Mouse (Mus musculus): ENCODE data around the gene Gnb3. TPM values are rescaled to one million over a fixed set of nuclear protein-coding genes. Genes with fewer than 3 reads are reported as not detected.
"Not testable (repeated sequence)": the region's sequence is repeated elsewhere in the genome, so short reads cannot be mapped to it uniquely, and the experiment has no call there.

Gnb3 gene
- total RNA-seq, 2 experiments from 2014 or later = 13.6 to 14.3 TPM

- DNase-seq (ENCODE audit: low spot score in 2 of 2) = no peak
Measured at GRCm38 (mm10) chr6:124858561-124859318, 18.7 kb upstream of the Gnb3 start.

GRCm38 (mm10) chr6:124857840-124858530, 17.9 kb upstream of the Gnb3 start:
- no peak for DNase-seq (ENCODE audit: low spot score in 2 of 2)

- peak; percentile 82 to 85 for DNase-seq (ENCODE audit: low spot score in 2 of 2)
Measured at GRCm38 (mm10) chr6:124856916-124857839, 17.1 kb upstream of the Gnb3 start, which contains the start of gene P3h3. Gene P3h3 (minus strand): TSS chr6:124857752.

DNA sequence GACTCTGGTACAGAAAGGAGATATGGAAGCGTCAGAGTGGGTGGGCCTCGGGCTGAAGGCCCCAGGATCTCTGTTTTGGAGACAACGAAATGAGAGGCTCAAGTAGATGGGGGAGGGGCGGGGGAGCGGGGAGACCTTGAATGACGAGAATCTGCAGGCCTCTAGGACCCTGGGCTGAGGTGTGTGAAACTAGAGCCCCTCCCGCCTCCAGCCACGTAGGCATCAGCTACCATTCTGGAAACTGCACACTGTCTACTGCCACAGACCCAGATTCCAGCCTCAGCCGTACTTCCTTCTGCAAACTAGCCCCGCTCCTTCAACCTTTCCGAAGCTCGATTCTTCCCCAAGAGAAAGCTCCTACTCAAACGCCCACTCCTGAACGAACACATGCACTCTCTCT, 16.2 kb upstream of the Gnb3 start:
- DNase-seq (ENCODE audit: low spot score in 2 of 2) = no peak

DNA sequence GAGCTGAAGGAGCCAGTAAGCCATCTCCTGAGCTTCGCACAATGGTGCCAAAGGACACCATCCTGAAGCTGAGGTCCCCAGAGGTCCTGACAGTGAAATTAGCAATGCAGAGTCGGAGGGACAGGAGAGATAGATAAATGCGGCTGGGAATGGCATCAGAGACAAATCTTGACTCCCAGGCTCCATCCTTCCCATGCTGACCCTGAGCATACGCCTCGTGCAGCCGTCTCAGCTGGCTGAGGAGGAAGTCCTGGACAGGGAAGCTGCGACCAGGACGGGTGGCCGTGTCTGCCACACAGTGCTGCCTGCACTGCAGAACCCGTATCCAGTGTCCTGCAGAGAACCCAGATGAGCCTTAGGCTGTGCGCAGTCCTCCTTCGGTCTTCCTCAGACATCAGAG, 14.6 kb upstream of the Gnb3 start:
- no peak for DNase-seq (ENCODE audit: low spot score in 2 of 2)

GRCm38 (mm10) chr6:124850535-124850934, 10.5 kb upstream of the Gnb3 start:
- DNase-seq (ENCODE audit: low spot score in 2 of 2) = no peak

GRCm38 (mm10) chr6:124847305-124847704, 7.2 kb upstream of the Gnb3 start:
- DNase-seq (ENCODE audit: low spot score in 2 of 2) = peak; percentile 90 to 91

- DNase-seq (ENCODE audit: low spot score in 2 of 2) = peak in 1 of 2 experiments; percentile 47
Measured at GRCm38 (mm10) chr6:124839805-124840204, 270 bp downstream of the Gnb3 start.

- no peak for DNase-seq (ENCODE audit: low spot score in 2 of 2)
Measured at GRCm38 (mm10) chr6:124836411-124836810, 3.7 kb downstream of the Gnb3 start.

DNA sequence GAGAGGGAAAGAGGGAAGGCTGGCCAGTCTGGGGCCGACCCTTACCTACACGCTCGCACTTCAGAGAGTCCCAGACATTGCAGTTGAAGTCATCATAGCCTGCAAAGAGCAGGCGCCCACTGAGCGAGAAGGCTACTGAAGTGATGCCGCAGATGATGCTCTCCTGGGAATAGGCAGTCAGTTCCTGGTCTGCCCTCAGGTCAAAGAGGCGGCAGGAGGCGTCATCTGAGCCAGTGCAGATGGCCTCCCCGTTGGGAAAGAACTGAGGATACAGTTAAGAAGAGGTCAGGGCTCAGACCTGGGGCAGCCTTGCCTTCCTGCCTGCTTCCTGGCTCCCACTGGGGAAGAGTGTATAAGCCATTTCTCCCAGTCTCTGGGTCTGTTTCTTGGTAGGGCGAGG, 4.5 kb downstream of the Gnb3 start:
- DNase-seq (ENCODE audit: low spot score in 2 of 2) = no peak

GRCm38 (mm10) chr6:124834512-124835081, 5.5 kb downstream of the Gnb3 start:
- DNase-seq (ENCODE audit: low spot score in 2 of 2) = no peak

- no peak for DNase-seq (ENCODE audit: low spot score in 2 of 2)
Measured at GRCm38 (mm10) chr6:124831649-124832048, 8.4 kb downstream of the Gnb3 start.

- DNase-seq (ENCODE audit: low spot score in 2 of 2) = not testable (repeated sequence)
Measured at GRCm38 (mm10) chr6:124831199-124831598, 8.9 kb downstream of the Gnb3 start.

DNA sequence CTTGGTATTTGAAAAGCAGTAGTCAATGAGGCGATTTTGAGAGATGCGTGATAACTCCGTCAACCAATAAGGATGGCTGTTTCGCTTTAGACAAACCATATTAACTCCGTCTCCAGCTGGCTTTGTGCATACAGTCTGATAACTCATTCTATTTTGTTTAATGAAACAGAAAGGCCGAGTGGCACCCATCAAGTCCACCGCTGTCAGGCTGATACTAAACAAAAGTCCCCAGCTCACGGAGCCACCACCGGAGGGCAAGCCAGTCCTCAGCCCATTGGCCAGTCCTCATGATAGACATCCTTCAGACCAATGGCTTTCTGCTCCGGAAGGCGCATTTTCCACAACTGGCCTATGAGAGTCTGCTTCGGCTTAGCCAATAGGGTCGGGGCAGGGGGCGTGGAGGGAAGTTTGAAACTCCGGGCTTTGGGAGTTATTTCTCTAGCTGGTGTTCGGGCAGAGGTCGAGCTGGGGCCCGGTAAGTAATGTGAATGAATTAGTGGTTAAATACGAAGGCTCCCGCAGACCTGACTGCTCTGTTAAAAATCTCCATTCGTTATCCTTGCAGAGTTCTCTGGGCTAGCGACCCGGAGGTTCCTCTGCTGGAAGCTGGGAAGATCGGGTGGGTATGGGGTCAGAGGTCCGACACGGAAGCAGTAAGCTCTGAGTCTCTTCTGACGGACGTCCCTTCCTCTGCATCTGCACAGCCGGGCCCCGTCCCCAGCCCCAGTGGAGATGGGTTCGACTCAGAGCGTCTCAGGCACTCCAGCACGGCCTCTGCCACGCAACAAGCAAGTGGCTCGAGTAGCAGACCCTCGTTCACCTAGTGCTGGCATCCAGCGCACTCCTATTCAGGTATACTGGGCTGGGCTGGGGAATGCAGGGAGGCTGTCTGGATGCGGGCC, 10.0 kb downstream of the Gnb3 start:
- DNase-seq (ENCODE audit: low spot score in 2 of 2) = peak; percentile 70 to 90

DNA sequence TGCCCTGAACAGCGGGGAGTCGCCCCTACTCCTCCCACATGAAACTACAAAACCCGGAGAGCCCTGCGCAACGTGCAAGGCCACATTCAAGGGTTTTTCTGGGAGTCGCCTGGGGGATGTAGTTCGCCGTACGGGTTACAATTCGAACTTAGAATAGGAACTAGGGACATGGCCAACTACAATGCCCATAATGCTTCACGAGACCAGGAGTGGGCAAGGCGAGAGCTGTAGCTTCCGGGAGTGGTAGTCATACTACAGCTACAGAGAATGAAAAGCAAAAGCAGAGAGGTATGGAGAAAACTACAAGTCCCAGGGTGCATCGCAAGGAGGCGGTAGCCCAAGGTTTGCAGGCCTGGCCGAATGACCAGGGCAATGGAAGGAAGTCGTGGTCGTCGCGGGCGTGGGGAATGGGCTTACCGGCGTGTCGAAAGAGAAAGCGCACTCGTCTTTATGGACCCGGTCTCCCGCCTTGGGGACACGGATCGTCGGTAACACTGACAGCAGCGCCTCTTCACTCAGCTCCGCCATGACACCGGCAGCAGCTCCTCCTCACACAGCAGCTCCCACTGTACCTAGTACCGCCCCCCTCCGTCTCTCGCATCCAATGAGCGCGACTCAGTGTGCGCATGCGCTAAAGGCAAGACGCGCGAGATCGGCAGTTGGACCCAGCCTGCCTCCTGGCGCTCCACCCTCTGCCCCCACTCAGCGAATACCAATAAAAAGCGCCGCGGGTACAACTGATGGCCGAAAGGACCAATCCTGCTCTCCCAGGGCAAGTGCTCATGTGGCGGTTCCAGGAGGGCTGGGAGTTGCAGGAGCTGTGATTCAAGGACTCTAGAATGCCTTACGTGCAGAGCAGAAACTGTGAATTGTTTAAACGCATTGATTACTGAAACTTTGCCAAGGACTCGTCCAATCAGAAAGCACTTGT, 10.9 kb downstream of the Gnb3 start, which contains the start of the genes Usp5 and Cdca3:
Usp5 (minus strand) TSS at position 617 of the 931 bp plus-strand sequence.
Cdca3 (plus strand) TSS at position 680 of the 931 bp plus-strand sequence.
- DNase-seq (ENCODE audit: low spot score in 2 of 2) = peak; percentile 91 to 98

- DNase-seq (ENCODE audit: low spot score in 2 of 2) = no peak
Measured at GRCm38 (mm10) chr6:124828101-124828592, 11.9 kb downstream of the Gnb3 start.

- DNase-seq (ENCODE audit: low spot score in 2 of 2) = no peak
Measured at GRCm38 (mm10) chr6:124822049-124822448, 18.0 kb downstream of the Gnb3 start.

DNA sequence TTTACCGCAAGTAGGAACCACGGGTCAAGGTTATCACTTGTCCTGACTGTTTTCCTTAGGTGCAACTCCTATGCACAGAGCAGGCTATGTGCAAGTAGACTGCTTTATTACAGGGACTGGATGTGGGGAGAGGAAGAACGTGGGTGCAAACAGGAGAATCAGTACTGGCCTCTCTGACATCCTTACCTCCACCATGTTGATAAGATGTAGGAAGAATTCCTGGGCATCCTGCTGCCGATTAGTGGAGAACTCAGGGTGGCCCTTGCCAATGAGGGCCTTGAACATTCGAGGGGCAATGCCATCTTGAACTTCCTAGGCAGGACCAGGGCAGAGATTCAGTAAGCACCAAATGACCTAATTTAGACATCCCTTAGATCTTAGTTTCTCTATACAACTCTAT, 19.2 kb downstream of the Gnb3 start:
- DNase-seq (ENCODE audit: low spot score in 2 of 2) = no peak

GRCm38 (mm10) chr6:124817971-124818370, 22.1 kb downstream of the Gnb3 start:
- no peak for DNase-seq (ENCODE audit: low spot score in 2 of 2)
